Mouse (Mus musculus): ENCODE results near the gene Slc6a16.

Gene Slc6a16

GRCm38 (mm10) chr7:45313495-45313894, 72.6 kb downstream of the Slc6a16 start:
- no peak for DNase-seq

- peak; percentile 77 for DNase-seq
These were observed 74.4 kb downstream of the Slc6a16 start for GRCm38 (mm10) chr7:45315182-45315701.

GRCm38 (mm10) chr7:45316536-45316935, 75.7 kb downstream of the Slc6a16 start:
- DNase-seq = no peak

- DNase-seq = no peak
These were observed 81.4 kb downstream of the Slc6a16 start for GRCm38 (mm10) chr7:45322245-45322644.
